Mouse (Mus musculus): ENCODE results near the gene Radil.

The Radil gene

DNA sequence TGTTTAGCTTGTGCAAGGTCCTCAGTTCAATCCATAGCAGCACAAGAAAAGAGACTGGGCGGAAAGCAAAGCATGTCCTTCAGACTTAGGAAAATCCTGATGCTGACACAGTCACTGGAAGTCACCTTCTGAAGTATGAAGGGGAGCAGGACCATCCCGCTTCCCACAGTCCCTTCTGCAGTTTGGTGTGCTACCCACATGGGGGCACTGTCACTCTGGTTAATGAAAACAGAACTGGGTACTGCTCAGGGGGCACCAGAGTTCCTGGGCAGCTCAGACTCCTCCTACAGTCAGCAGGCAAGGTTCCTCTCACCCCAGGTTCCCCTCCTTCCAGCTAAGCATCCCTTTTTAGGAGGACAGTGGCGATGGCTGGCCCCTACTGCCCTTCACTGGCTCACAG is 51.9 kb downstream of the Radil start:
- in situ Hi-C loops (cut with MboI; ENCODE audit: low pct_unique_long_range_greater_than_20kb in 1 of 2, low sequenced_read_pairs in 2 of 2, unreplicated experiment in 1 of 2), result loop anchor here in 1 of 2 experiments (25.0 kb wide), 1 partner anchor 363 kb away; no protein-coding TSS in a partner anchor

DNA sequence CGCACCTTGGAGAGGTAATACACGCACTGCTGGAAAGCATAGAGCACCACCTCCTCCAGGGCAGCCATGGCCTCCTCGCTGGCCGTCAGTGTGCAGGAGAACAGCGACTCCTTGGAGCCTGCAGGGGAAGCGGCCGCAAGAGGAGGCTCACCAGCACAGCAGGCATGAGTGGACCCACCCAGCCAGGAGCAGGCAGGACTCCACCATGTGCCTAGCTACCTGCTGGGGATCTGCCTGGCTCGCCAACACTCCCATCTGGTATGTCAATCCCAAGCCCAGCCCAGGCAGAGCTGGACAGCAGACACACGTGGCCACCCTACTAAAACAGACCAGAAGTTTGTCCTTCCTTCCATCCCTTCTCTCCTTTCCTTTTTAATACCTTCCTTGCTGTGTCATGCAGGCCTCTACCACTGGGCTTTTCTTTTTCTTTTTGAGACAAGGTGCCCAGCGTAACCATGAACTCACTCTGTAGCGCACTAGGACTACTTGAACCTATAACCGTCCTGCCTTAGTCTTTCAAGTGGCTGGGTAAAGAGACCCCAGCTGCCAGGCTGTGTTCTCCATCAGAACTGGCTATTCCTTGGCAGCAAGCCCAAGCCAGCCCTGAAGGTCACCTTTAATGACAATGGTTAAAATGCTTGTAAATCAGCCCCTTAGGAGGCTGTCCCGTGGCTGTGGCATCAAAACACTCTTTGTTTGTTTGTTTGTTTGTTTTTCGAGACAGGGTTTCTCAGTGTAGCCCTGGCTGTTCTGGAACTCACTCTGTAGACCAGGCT is 55.4 kb downstream of the Radil start:
- in situ Hi-C loops (cut with MboI; ENCODE audit: low pct_unique_long_range_greater_than_20kb in 1 of 2, low sequenced_read_pairs in 2 of 2, unreplicated experiment in 1 of 2), result loop anchor here in 1 of 2 experiments (25.0 kb wide), 1 partner anchor 367 kb away; no protein-coding TSS in a partner anchor

DNA sequence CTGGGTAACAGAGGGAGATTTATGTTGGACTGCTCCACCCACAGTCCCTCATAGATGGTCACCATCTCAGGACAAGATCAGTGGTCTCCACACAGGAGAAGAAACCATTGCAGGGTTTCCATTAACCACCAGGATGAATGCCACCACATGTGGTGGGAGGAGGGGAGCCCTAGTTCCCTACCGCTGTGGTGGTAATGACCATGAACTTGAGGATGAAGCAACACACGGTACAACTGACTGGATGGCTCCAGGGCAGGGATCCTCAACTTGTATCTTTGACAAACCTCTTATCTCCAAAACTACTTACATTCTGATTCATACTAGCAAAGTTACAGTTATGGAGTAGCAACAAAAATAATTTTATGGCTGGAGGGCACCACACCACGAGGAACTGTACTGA is 57.6 kb downstream of the Radil start:
- in situ Hi-C loops (cut with MboI; ENCODE audit: low pct_unique_long_range_greater_than_20kb in 1 of 2, low sequenced_read_pairs in 2 of 2, unreplicated experiment in 1 of 2), result loop anchor here in 1 of 2 experiments (25.0 kb wide), 1 partner anchor 369 kb away; no protein-coding TSS in a partner anchor

DNA sequence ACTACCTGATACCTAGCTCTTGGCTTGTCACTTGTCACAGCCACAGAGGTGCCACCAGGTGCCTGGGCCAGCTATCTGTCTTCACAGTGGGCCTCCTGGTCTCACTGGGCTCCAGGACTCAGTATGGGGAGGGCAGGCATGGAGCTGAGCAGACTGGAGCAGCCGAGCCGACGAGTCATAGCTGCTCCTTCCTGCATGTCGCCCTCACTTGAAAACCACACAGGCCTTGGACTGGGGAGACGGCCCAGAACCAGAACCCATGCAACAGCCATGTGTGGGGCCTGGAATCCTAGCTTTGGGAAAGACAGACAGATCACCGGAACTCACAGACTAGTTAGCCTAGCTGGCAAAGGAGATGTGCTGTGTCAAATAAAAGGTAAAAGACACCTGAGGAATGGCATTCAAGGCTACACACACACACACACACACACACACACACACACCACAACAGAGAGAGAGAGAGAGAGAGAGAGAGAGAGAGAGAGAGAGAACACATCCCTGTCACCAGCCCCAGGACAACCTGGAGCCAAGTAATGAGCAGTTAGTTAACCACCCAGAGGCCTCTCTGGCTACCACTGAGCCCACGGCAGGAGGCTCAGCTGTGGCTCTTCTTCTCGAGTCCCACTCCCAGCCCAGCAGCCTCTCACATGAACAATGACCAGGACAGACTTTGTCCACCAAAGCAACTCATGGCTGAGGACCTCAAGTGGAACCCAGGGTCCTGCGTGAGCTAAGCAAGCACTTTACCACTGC is 60.8 kb downstream of the Radil start:
- in situ Hi-C loops (cut with MboI; ENCODE audit: low pct_unique_long_range_greater_than_20kb in 1 of 2, low sequenced_read_pairs in 2 of 2, unreplicated experiment in 1 of 2), result loop anchor here (10.0 to 25.0 kb wide), 3 partner anchors 125 to 372 kb away; no protein-coding TSS in a partner anchor

DNA sequence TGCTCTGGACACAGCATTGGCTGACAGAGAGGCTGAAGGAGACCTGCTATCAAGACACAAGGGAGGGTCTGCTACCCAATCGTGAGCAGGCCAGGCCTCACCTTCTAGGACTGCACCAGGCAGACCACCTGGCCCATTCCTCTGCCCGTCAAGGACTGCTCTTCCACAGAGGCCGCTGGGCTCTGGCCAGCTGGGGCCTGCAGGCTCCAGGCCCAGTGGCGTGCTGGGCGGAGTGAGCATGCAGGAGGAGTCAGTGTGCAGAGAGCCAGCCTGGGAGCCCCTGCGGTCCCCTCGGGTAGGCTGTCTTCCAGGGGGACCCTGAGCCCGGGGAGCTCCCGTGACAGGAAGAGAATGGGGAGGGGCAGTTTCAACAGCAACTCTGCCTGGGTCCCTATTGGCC is 64.2 kb downstream of the Radil start:
- in situ Hi-C loops (cut with MboI; ENCODE audit: low pct_unique_long_range_greater_than_20kb in 1 of 2, low sequenced_read_pairs in 2 of 2, unreplicated experiment in 1 of 2), result loop anchor here (10.0 to 25.0 kb wide), 3 partner anchors 128 to 376 kb away; no protein-coding TSS in a partner anchor

DNA sequence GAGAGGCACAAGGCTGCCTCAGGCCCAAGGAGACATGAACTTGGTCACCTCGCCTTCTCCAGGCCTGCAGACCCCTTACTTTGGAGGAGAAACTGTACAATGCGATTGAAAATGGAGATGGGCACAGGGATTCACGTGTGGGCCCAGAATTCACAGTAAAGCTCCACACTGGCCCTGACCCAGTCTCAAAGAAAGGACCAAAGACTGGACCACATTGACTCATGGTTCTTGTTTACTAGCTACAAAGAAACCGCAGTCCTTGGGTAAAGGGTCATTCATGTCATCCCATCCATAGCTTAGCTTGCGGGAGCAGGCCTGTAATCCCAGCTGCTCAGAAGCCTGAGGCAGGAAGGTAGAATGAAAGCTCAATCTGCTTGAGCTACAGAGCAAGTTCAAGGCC is 67.3 kb downstream of the Radil start:
- in situ Hi-C loops (cut with MboI; ENCODE audit: low pct_unique_long_range_greater_than_20kb in 1 of 2, low sequenced_read_pairs in 2 of 2, unreplicated experiment in 1 of 2), result loop anchor here (5.0 to 25.0 kb wide), 5 partner anchors 64 to 379 kb away; partner anchors contain the start of gene Radil (in 1 of the 2)

DNA sequence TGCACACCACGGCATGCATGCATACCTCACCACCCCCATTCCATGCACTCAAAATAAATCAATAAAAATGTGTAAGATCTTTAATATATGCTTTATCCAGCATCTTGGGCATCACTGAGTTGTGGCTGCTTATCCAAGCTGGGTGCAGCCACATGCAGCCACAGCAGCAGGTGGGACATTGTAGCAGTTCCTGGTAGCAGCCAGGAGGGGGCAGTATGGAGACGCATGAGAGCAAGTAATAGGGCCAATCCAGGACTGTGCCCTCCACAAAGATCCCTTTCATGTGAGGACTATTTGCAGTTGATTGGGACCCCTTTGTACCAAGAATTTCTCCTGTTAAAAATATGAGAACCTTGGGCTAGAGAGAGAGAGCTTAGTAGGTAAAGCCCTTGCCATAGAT is 68.4 kb downstream of the Radil start:
- in situ Hi-C loops (cut with MboI; ENCODE audit: low pct_unique_long_range_greater_than_20kb in 1 of 2, low sequenced_read_pairs in 2 of 2, unreplicated experiment in 1 of 2), result loop anchor here (5.0 to 25.0 kb wide), 5 partner anchors 65 to 380 kb away; partner anchors contain the start of gene Radil (in 1 of the 2)

DNA sequence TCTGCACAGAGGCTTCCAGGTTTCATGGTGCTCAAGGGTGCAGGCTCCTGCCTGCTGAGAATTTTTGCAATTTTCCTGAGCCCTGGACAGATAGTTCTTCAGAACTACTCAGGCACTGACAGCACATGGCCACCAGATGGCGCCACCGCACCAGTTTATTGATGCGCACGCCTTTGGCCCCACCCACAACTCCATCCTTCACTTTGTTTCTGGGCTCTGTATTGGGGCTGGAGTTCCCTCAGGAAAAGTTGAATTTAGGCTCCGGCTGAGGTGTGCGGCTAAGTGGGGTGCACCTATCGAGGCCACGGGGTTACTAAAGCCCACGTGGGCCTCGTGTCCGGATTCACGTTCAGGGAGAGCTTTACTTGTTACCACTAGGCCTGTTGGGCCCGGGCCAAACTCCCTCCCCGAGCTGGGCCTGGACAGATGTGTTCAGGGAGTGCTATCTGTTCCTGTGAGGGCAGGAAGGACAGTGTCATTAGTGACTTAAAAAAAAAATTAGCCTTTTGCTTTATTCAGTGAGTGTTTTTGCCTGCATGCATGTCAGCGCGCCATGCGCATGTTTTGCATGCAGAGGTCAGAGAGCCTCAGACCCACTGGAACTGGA is 72.0 kb downstream of the Radil start:
- in situ Hi-C loops (cut with MboI; ENCODE audit: low pct_unique_long_range_greater_than_20kb in 1 of 2, low sequenced_read_pairs in 2 of 2, unreplicated experiment in 1 of 2), result loop anchor here in 1 of 2 experiments (25.0 kb wide), 1 partner anchor 383 kb away; no protein-coding TSS in a partner anchor

DNA sequence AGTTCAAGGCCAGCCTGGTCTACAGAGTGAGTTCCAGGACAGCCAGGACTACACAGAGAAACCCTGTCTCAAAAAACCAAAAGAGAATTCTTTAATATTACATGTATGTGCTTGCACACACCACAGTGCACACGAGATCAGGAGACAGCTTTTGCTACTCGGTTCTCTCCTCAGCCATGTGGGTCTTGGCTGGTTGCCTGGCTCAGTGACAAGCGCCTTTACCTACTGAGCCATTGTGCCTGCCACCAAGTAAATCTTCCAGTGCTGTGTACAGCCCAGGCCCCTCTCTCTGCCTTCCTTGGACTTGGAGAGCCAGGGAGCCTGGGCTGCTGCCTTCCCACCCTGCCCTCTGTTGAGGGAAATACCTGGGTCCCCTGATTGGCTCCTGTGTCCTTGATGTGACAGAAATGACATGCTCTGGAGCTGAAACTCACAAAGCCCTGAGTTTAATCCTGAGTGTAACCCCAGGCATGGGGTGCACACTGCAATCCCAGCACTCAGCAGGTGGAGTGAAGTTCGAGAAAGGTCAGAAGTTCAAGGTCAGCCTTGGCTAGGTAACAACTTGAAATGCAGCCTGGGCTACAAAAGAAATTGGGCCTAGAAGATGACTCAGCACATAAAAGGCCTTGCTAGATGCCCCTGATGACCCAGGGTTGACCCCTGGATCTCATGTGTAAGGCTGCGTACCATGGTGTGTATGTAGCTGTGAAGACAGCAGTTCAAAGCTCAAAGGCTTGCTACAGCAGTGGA is 72.9 kb downstream of the Radil start:
- in situ Hi-C loops (cut with MboI; ENCODE audit: low pct_unique_long_range_greater_than_20kb in 1 of 2, low sequenced_read_pairs in 2 of 2, unreplicated experiment in 1 of 2), result loop anchor here in 1 of 2 experiments (25.0 kb wide), 1 partner anchor 384 kb away; no protein-coding TSS in a partner anchor

DNA sequence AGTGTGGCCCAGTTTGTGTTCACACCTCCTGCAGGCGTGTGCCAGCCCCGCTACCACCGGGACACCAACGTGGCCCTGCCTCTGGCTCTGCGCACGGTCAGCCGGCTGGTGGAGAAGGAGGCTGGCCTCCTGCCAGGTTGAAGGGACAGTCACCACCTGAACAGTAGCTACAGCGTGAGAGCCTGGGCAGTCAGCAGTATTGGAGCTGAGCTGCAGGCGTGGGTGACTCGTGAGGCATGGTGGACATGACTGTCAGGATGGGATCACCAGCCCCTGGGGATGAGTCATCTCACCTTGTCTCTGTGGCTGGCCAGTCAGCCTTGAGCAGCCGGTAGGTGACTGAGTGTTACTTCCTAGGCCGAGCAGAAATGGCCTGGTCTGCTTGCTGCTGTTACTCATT is 73.6 kb downstream of the Radil start:
- in situ Hi-C loops (cut with MboI; ENCODE audit: low pct_unique_long_range_greater_than_20kb in 1 of 2, low sequenced_read_pairs in 2 of 2, unreplicated experiment in 1 of 2), result loop anchor here in 1 of 2 experiments (25.0 kb wide), 1 partner anchor 385 kb away; no protein-coding TSS in a partner anchor

DNA sequence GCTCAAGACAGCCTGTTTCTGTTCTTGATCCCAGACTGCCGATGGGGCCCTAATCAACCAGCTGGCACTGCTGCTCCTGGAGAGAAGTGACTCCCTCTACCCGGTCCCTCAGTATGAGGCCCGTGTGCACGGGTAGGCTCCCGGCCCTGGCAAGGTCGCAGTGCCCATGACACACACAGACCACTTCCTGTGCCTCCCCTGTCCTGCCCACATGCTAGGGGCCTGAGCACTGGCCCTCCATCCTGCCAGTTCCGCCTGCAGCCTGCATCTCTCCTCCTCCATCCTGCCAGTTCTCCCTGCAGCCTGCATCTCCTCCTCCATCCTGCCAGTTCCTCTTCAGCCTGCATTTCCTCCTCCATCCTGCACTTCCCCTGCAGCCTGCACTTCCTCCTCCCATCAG is 75.2 kb downstream of the Radil start:
- in situ Hi-C loops (cut with MboI; ENCODE audit: low pct_unique_long_range_greater_than_20kb in 1 of 2, low sequenced_read_pairs in 2 of 2, unreplicated experiment in 1 of 2), result loop anchor here in 1 of 2 experiments (25.0 kb wide), 1 partner anchor 387 kb away; no protein-coding TSS in a partner anchor

DNA sequence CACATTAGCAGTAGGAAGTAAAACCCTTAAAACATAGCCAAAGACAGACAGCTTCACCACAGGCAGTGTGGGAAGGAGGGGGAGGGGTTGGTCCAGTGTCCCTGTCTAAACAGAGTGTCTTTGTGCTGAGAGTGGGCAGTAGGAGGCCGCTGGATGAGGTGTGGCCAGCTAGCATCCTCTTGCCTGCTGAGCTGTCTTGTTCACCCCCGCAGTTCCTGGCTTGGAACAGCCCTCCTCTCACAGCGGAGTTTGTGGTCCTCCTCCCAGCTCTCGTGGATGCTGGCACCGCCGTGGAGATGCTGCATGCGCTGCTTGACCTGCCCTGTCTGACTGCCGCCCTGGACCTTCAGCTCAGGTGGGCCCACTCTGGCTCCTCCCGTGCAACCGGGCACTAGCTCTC is 77.2 kb downstream of the Radil start:
- in situ Hi-C loops (cut with MboI; ENCODE audit: low pct_unique_long_range_greater_than_20kb in 1 of 2, low sequenced_read_pairs in 2 of 2, unreplicated experiment in 1 of 2), result no loop called here

DNA sequence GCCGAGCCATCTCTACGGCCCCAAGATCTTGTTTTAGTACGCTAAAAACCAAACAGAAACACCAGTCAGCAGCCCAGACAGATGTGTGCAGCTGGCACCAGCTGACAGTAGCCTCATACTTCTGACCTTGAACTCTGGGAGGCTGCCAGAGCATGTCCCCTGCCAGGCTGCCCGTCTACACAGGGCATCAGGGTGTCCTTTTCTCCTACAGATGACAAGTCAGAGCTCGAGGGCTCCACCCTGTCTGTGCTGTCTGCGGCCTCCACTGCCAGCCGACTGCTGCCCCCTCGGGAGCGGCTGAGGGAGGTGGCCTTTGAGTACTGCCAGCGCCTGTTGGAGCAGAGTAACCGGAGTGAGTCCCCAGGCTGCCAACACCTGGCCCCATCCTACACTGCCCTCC is 81.1 kb downstream of the Radil start:
- in situ Hi-C loops (cut with MboI; ENCODE audit: low pct_unique_long_range_greater_than_20kb in 1 of 2, low sequenced_read_pairs in 2 of 2, unreplicated experiment in 1 of 2), result no loop called here

DNA sequence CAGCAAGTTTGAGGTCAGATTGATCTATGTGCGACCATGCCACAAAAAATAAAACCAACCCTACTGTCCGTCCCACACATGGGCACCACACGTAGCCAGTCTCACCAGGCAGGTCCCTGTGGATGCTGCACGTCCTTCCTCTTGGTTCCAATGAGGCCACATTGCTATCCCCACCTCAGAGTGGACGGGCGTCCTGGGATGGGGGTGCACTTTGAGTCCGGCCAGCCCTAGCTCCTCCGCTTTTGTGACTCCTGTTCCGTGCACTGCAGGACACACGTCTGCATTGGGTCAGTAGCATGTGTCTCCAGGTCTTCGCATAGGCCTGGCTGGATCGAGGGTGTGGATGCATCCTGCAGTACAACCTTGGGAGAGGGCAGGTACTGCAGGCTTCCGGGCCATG is 82.5 kb downstream of the Radil start:
- in situ Hi-C loops (cut with MboI; ENCODE audit: low pct_unique_long_range_greater_than_20kb in 1 of 2, low sequenced_read_pairs in 2 of 2, unreplicated experiment in 1 of 2), result no loop called here

DNA sequence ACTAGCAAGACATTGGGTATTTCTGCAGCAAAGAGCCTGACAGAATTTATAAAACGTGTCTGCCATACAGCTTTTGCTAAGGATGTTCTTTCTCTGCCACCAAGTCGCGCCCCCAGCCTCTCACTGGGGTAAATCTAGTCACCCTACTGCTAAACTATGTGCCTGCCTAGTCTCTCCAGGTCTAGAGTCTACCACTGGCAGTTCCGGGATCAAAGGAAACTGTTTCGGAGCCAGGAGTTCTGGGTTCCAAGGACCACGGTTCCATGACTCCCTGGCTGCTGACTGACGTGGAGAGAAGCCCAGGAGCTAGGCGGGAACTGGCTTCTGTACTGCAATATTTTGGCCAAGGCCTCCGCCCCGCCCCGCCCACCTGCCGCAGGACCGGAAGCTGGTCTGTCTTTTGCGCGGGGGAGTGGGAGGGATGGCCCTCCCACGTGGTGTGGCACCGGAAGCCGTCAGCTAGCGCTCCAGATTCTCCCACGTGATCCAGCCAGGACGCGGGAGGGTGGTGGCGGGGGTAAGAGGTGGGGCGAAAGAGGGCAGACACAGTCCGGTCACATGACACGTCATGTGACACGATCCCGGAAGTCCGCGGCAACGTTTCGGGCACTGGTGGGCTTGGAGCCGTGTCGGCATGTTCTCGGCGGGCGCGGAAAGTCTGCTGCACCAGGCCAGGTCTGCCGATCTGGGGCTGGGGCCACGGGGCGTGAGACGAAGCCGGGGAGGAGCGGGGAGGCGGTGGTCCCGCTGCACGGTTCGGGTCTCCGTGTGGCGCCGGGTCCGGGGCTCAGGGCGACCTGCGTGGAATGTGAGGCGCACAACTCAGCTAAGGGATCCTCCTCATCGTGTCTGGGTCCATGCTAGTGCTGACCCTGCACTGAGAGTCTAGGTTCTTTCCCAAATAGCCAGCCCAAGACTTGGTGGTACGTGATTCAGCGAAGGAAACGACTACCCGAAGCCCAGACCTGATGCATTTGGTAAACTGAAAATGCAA is 87.1 kb downstream of the Radil start, which contains the start of gene Ap5z1:
TSS of gene Ap5z1 (plus strand) at position 484 of the 994 bp plus-strand sequence.
- in situ Hi-C loops (cut with MboI; ENCODE audit: low pct_unique_long_range_greater_than_20kb in 1 of 2, low sequenced_read_pairs in 2 of 2, unreplicated experiment in 1 of 2), result no loop called here

DNA sequence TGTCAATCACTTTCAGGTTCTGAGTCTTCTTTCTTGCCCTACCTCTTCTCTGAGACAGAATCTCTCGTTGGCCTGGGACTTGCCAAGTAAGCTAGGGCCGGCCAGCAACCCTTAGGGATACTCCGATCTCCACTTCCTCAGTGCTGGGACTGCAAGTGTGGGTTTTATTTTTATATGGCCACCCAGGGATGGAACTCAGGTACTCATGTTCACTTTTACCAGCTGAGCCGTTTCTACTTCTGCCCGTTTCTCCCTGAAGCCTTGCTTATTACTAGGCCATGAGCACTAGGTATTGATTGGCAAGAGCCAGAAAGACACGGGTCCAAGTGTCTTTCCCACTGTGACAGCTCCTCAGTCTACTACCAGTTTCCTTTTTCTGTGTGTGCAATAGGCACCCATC is 87.9 kb downstream of the Radil start:
- in situ Hi-C loops (cut with MboI; ENCODE audit: low pct_unique_long_range_greater_than_20kb in 1 of 2, low sequenced_read_pairs in 2 of 2, unreplicated experiment in 1 of 2), result no loop called here

DNA sequence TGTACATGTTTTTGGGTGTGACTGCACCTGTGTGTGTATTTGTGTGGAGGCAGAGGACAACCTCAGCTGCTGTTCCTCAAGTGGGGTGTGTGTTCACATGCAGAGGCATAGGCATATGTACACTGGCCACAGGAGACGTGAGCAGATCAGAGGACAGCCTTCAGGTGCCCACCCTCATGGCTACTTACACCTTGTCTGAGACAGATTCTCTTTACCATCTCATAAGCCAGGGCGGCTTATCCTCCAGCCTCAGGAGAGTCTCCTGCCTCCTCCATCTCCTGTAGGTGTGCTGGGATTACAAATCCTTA is 88.3 kb downstream of the Radil start:
- in situ Hi-C loops (cut with MboI; ENCODE audit: low pct_unique_long_range_greater_than_20kb in 1 of 2, low sequenced_read_pairs in 2 of 2, unreplicated experiment in 1 of 2), result no loop called here

Data from mouse embryonic stem cell (cell line).